Mouse (Mus musculus) C2C12 (cell line): Measurements from ENCODE around the gene Rpl7l1. TPM values are rescaled to one million over a fixed set of nuclear protein-coding genes. Genes with fewer than 3 reads are reported as not detected.

Experiments
- H3K27me3 ChIP-seq: one replicate; pipeline ENCODE4 v1.6.1; 2011; ENCODE audit not compliant: control insufficient read depth, insufficient read depth, insufficient read length
- H3K36me3 ChIP-seq: one replicate; pipeline ENCODE4 v1.6.1; 2011; ENCODE audit not compliant: control insufficient read depth, insufficient read depth
- H3K4me3 ChIP-seq: one replicate; pipeline ENCODE4 v1.5.1; 2011; ENCODE audit warnings: mild to moderate bottlenecking, control low read depth; ENCODE audit not compliant: poor library complexity, insufficient read depth, severe bottlenecking
- H3K79me2 ChIP-seq: one replicate; pipeline ENCODE4 v1.6.1; 2011; ENCODE audit not compliant: control insufficient read depth, insufficient read depth
- H3K79me3 ChIP-seq: one replicate; pipeline ENCODE4 v1.6.1; 2011; ENCODE audit warnings: low read depth, control low read depth
- H3ac ChIP-seq: one replicate; pipeline ENCODE3; 2011; ENCODE audit warnings: low read depth; ENCODE audit not compliant: control insufficient read depth, insufficient read length
- CEBPB ChIP-seq: IDR thresholded peaks from one replicate; pipeline ENCODE4 v1.6.1; 2011; ENCODE audit warnings: low read depth, mild to moderate bottlenecking, control low read depth, moderate library complexity
- CTCF ChIP-seq: IDR thresholded peaks from one replicate; pipeline ENCODE4 v1.5.1; 2011; ENCODE audit not compliant: control insufficient read depth, insufficient read depth, insufficient read length
- FOSL1 ChIP-seq: IDR thresholded peaks from one replicate; pipeline ENCODE4 v1.8.0; 2011; ENCODE audit warnings: mild to moderate bottlenecking, low read length; ENCODE audit not compliant: poor library complexity, insufficient read depth, severe bottlenecking
- MAX ChIP-seq: IDR thresholded peaks from one replicate; pipeline ENCODE4 v1.6.1; 2011; ENCODE audit warnings: mild to moderate bottlenecking, control low read depth
- MYOD1 ChIP-seq: IDR thresholded peaks from one replicate; pipeline ENCODE4 v1.6.1; 2011; ENCODE audit warnings: low read depth; ENCODE audit not compliant: control insufficient read depth, insufficient read length
- MYOG ChIP-seq: IDR thresholded peaks from one replicate; pipeline ENCODE4 v1.6.1; 2011; ENCODE audit not compliant: control insufficient read depth, insufficient read length; ENCODE audit errors: extremely low read depth
- USF1 ChIP-seq: IDR thresholded peaks from one replicate; pipeline ENCODE4 v1.6.1; 2011; ENCODE audit warnings: low read depth, mild to moderate bottlenecking, control low read depth, moderate library complexity
- polyA plus RNA-seq: library from polyadenylated mRNA; unstranded; fragments of >200 nt; fragmentation: generic; extraction: Trizol; gene quantifications from one replicate; pipeline ENCODE4 v1.2.1, GENCODE M21; 2012; ENCODE audit warnings: missing spikeins

Rpl7l1 gene
- polyA plus RNA-seq, 1 experiment: 107 TPM

- peaks cover 7% of the 10 kb centered on the region for H3K79me2 ChIP-seq
- peaks cover 35% of the 10 kb centered on the region for H3K36me3 ChIP-seq
- no peak overlapping the region for H3K4me3 ChIP-seq
- H3K79me3 ChIP-seq: no peaks in the 10 kb centered on the region
- H3K27me3 ChIP-seq: no peaks in the 10 kb centered on the region
- TF ChIP-seq USF1 (no peak), CEBPB (no peak), MAX (no peak), MYOD1 (no peak), CTCF (no peak), FOSL1 (no peak), MYOG (no peak)
- no peak overlapping the region for H3ac ChIP-seq
Measured at GRCm38 (mm10) chr17:46742986-46743385, 39.5 kb downstream of the Rpl7l1 start.

- H3K79me2 ChIP-seq: no peaks in the 10 kb centered on the region
- no peak overlapping the region for H3K4me3 ChIP-seq
- H3K79me3 ChIP-seq: no peaks in the 10 kb centered on the region
- no peaks in the 10 kb centered on the region for H3K27me3 ChIP-seq
- H3K36me3 ChIP-seq: peaks cover 32% of the 10 kb centered on the region
- TF ChIP-seq MYOG (no peak), CTCF (no peak)
- H3ac ChIP-seq: no peak overlapping the region
Measured at GRCm38 (mm10) chr17:46741305-46741704, 41.2 kb downstream of the Rpl7l1 start.

DNA sequence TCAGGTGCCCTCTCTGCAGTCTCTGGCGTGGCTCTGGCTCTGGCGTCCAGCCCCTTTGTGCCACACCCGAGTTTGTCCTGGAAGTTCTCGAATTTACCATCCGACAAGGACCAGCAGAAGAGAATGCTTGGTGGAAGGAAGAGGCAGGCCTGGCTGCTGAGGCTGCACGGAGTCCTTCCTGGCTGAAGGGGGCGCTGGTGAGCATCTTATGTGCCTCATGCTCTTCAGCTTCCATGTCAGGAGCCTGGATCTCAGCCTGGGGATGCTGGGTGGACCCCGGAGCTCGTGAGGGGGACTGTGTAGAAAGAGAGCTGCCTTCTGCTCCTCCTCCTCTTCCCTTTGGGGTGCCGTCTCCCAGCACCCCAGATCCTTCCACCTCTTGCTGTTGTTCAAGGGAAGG, 46.3 kb downstream of the Rpl7l1 start:
- Histone ChIP-seq H3K79me3 (no peaks in the 10 kb centered on the region), H3K27me3 (no peaks in the 10 kb centered on the region), H3K79me2 (no peaks in the 10 kb centered on the region), H3K4me3 (no peak overlapping the region), H3K36me3 (peaks cover 8% of the 10 kb centered on the region), H3ac (no peak overlapping the region)
- TF ChIP-seq CEBPB (no peak), MAX (no peak), FOSL1 (no peak), CTCF (peak; percentile 31), USF1 (no peak)

GRCm38 (mm10) chr17:46735287-46735686, 47.2 kb downstream of the Rpl7l1 start:
- no peak overlapping the region for H3ac ChIP-seq
- H3K79me2 ChIP-seq: no peaks in the 10 kb centered on the region
- TF ChIP-seq USF1 (no peak), MAX (no peak), MYOG (no peak), CTCF (no peak), MYOD1 (no peak), FOSL1 (no peak), CEBPB (no peak)
- peaks cover 8% of the 10 kb centered on the region for H3K36me3 ChIP-seq
- no peak overlapping the region for H3K4me3 ChIP-seq
- H3K79me3 ChIP-seq: no peaks in the 10 kb centered on the region
- H3K27me3 ChIP-seq: no peaks in the 10 kb centered on the region

- H3K79me2 ChIP-seq: no peaks in the 10 kb centered on the region
- no peaks in the 10 kb centered on the region for H3K79me3 ChIP-seq
- H3ac ChIP-seq: no peak overlapping the region
- H3K27me3 ChIP-seq: no peaks in the 10 kb centered on the region
- no peak for TF ChIP-seq CTCF
- no peak for TF ChIP-seq MYOG
- no peak for TF ChIP-seq CEBPB
- TF ChIP-seq MYOD1: no peak
- TF ChIP-seq FOSL1: no peak
- no peak for TF ChIP-seq USF1
- no peak for TF ChIP-seq MAX
- peaks cover 8% of the 10 kb centered on the region for H3K36me3 ChIP-seq
- H3K4me3 ChIP-seq: no peak overlapping the region
Measured at GRCm38 (mm10) chr17:46734055-46734454, 48.4 kb downstream of the Rpl7l1 start.

DNA sequence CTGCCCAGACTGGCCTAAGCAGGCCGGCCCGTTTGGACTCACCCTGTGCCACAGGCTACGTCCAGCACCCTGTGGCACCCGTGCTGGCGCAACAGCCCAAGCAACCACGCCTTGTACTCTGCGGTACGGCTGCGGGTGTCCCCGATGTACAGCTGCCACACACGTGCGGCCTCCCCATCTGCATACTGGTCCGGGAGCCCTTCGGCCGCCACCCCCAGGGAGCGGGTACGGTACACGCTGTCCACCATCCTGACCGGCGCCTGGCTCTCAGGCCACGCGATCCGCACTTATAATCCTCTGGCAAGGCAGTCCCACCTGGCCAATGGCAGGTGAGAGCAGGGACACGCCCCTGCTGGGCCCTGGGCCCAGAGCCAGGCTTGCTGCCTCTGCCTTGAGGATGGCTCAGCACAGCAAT, 53.6 kb downstream of the Rpl7l1 start, which contains the start of gene Gnmt:
Gnmt (minus strand) TSS at position 265 of the 415 bp plus-strand sequence.
- Histone ChIP-seq H3K79me3 (no peaks in the 10 kb centered on the region), H3ac (no peak within 1 kb of the TSS), H3K27me3 (no peaks in the 10 kb centered on the region), H3K79me2 (no peaks in the 10 kb centered on the region), H3K36me3 (no peaks in the 10 kb centered on the region), H3K4me3 (no peak within 1 kb of the TSS)
- TF ChIP-seq FOSL1: no peak
- no peak for TF ChIP-seq CEBPB
- TF ChIP-seq MYOG: no peak
- TF ChIP-seq MYOD1: no peak
- no peak for TF ChIP-seq CTCF
- TF ChIP-seq MAX: no peak
- no peak for TF ChIP-seq USF1
